Mouse (Mus musculus) layer of hippocampus, adult 8-10 months (tissue): ENCODE data around the gene Snn. TPM values are rescaled to one million over a fixed set of nuclear protein-coding genes. Genes with fewer than 3 reads are reported as not detected.

Experiments used
- DNase-seq, 2 experiments: peaks; one replicate each; pipeline ENCODE4 v3.0.0; 2022; ENCODE audit warnings: low spot score in 2 of 2
- total RNA-seq, 4 experiments: library from RNA; stranded (reverse); gene quantifications; 2 replicates each; pipeline ENCODE4 v1.2.4; 2022

The Snn gene
- total RNA-seq, 4 experiments from 2014 or later, result 137 to 163 (median 148) TPM

- DNase-seq, result no peak
Observed at GRCm38 (mm10) chr16:11047130-11047529, 13.6 kb upstream of the Snn start.

- DNase-seq, result no peak
Observed at GRCm38 (mm10) chr16:11050226-11050625, 10.5 kb upstream of the Snn start.

GRCm38 (mm10) chr16:11051134-11051533 lies 9.6 kb upstream of the Snn start:
- no peak for DNase-seq

- no peak for DNase-seq
Observed at GRCm38 (mm10) chr16:11054409-11054808, 6.3 kb upstream of the Snn start.

- no peak for DNase-seq
Observed at GRCm38 (mm10) chr16:11054871-11055270, 5.9 kb upstream of the Snn start.

- no peak for DNase-seq
Observed at GRCm38 (mm10) chr16:11055916-11056315, 4.8 kb upstream of the Snn start.

- DNase-seq, result peak in 1 of 2 experiments; percentile 47
Observed at GRCm38 (mm10) chr16:11062794-11063721, 2.3 kb downstream of the Snn start.

GRCm38 (mm10) chr16:11064341-11064740 lies 3.6 kb downstream of the Snn start:
- DNase-seq, result no peak

GRCm38 (mm10) chr16:11064742-11065141 lies 4.0 kb downstream of the Snn start:
- DNase-seq, result no peak

GRCm38 (mm10) chr16:11065431-11065830 lies 4.7 kb downstream of the Snn start:
- no peak for DNase-seq

- DNase-seq, result peak; percentile 96
Observed at GRCm38 (mm10) chr16:11066029-11066832, 5.5 kb downstream of the Snn start, which contains the start of gene Litaf. TSS of gene Litaf (minus strand) at chr16:11066157.

- DNase-seq, result peak in 1 of 2 experiments; percentile 57
Observed at GRCm38 (mm10) chr16:11066833-11067191, 6.1 kb downstream of the Snn start.

- no peak for DNase-seq
Observed at GRCm38 (mm10) chr16:11068666-11069065, 7.9 kb downstream of the Snn start.

- no peak for DNase-seq
Observed at GRCm38 (mm10) chr16:11069271-11069670, 8.5 kb downstream of the Snn start.

- no peak for DNase-seq
Observed at GRCm38 (mm10) chr16:11069710-11070420, 9.1 kb downstream of the Snn start.

- no peak for DNase-seq
Observed at GRCm38 (mm10) chr16:11071176-11071575, 10.4 kb downstream of the Snn start.

- DNase-seq, result no peak
Observed at GRCm38 (mm10) chr16:11071887-11072286, 11.1 kb downstream of the Snn start.

GRCm38 (mm10) chr16:11072454-11072853 lies 11.7 kb downstream of the Snn start:
- DNase-seq, result no peak

GRCm38 (mm10) chr16:11073060-11073459 lies 12.3 kb downstream of the Snn start:
- no peak for DNase-seq

- DNase-seq, result no peak
Observed at GRCm38 (mm10) chr16:11077601-11078201, 17.0 kb downstream of the Snn start.

GRCm38 (mm10) chr16:11078216-11078869 lies 17.6 kb downstream of the Snn start:
- DNase-seq, result no peak
